Mouse (Mus musculus): Measurements from ENCODE around the gene Gm20388. TPM values are rescaled to one million over a fixed set of nuclear protein-coding genes. Genes with fewer than 3 reads are reported as not detected.

Gm20388 gene
- polyA plus RNA-seq, 1 experiment from 2014 or later, result not detected

DNA sequence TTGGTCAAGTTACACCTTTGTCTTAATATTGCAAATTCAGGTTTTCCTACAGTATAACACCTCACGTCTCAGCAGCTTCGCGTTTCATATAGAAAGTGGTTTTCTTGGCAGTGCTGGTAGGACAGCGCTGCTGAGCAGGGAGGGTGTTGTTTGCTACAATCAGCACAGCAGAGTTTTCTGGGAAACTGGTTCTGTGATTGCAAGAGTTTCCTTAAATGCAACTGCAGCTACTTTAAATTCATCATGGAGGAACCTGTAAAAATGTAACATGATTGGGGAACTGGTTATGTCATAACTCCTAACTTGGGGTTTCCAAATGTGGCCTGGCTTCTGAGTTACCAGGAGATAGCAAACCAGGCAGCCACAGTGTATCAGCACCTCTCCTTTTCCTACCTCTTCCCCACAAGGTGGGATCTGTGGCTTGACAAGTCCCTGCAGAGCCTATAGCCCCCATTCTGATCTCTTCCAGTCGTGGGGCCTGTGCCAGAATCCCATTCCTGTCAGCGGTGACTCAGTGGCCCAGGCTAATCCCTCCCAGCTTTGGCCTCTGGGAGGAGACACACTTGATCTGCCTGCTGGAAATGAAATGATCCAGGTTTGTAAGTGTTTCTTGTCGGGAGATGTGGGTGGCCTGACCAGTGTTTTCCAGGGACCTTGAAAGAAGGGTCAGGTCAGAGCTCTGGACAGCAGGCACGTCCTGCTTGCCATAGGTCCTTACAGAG lies 2109.6 kb downstream of the Gm20388 start:
- 71% methylated on average over 8 of the region's 8 CpGs for WGBS
- no peak overlapping the region for H3K4me3 ChIP-seq (ENCODE audit: low read depth, low read length)
- TF ChIP-seq CTCF (IDR thresholded peaks at IDR 0.05; ENCODE audit: low read depth), result no peak
- no peak for TF ChIP-seq EP300 (optimal IDR thresholded peaks at IDR 0.05)
- H3K9me3 ChIP-seq (ENCODE audit: control insufficient read depth, low read length), result no peaks in the 10 kb centered on the region
- no peak overlapping the region for H3K4me2 ChIP-seq (replicated peaks; ENCODE audit: low read depth)
- DNase-seq (ENCODE audit: low spot score), result no peak
- no peak for ATAC-seq (ENCODE audit: low FRiP score, low TSS enrichment)
- H3K9ac ChIP-seq (ENCODE audit: low read length), result 0 out of 2 replicates have a peak overlapping the region, but pooled peaks have one; percentile 4
- H3K27me3 ChIP-seq (ENCODE audit: control insufficient read depth, insufficient read depth, low read length), result no peaks in the 10 kb centered on the region
- peaks cover 2% of the 10 kb centered on the region; the same call in 1 of the 2 replicates for H3K36me3 ChIP-seq (ENCODE audit: control insufficient read depth, insufficient read depth, low read length)
- no peaks in the 10 kb centered on the region for H3K4me1 ChIP-seq (replicated peaks; ENCODE audit: control insufficient read depth, insufficient read depth)
- H3K27ac ChIP-seq (replicated peaks), result no peak overlapping the region

DNA sequence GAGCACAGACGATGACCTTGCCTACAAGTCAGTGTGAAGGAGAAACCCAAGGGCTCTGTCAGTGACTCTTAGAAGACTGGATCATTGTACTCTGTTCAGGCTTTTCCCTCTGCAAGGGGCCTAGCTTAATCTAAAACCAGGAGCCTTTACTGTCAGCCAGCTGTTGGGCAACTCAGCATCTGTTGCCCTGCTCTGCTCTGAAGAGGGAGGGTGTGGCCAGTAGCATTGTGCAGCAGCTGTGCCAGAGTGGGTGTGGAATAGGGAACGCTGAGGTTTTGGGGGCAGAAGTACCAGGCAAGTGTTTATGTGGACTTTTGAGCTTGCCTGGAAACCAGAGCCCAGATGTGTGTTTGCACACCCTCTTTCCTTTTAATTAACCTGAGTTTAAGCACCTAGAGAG lies 2111.1 kb downstream of the Gm20388 start:
- no peaks in the 10 kb centered on the region for H3K4me1 ChIP-seq (replicated peaks; ENCODE audit: control insufficient read depth, insufficient read depth)
- ATAC-seq (ENCODE audit: low FRiP score, low TSS enrichment) (no peak), DNase-seq (ENCODE audit: low spot score) (no peak)
- no peaks in the 10 kb centered on the region for H3K9me3 ChIP-seq (ENCODE audit: control insufficient read depth, low read length)
- no peaks in the 10 kb centered on the region for H3K27me3 ChIP-seq (ENCODE audit: control insufficient read depth, insufficient read depth, low read length)
- no peak overlapping the region for H3K4me2 ChIP-seq (replicated peaks; ENCODE audit: low read depth)
- no peak overlapping the region for H3K9ac ChIP-seq (ENCODE audit: low read length)
- H3K36me3 ChIP-seq (ENCODE audit: control insufficient read depth, insufficient read depth, low read length), result peaks cover 8% of the 10 kb centered on the region
- H3K4me3 ChIP-seq (ENCODE audit: low read depth, low read length), result no peak overlapping the region
- no peak overlapping the region for H3K27ac ChIP-seq (replicated peaks)
- TF ChIP-seq CTCF (IDR thresholded peaks at IDR 0.05; ENCODE audit: low read depth) (no peak), EP300 (optimal IDR thresholded peaks at IDR 0.05) (no peak)
- 58% methylated on average over 2 of the region's 2 CpGs for WGBS

- H3K4me2 ChIP-seq (replicated peaks; ENCODE audit: low read depth), result no peak overlapping the region
- H3K4me3 ChIP-seq (ENCODE audit: low read depth, low read length), result no peak overlapping the region
- H3K27me3 ChIP-seq (ENCODE audit: control insufficient read depth, insufficient read depth, low read length), result no peaks in the 10 kb centered on the region
- no peaks in the 10 kb centered on the region for H3K9me3 ChIP-seq (ENCODE audit: control insufficient read depth, low read length)
- no peaks in the 10 kb centered on the region for H3K4me1 ChIP-seq (replicated peaks; ENCODE audit: control insufficient read depth, insufficient read depth)
- ATAC-seq (ENCODE audit: low FRiP score, low TSS enrichment) (no peak), DNase-seq (ENCODE audit: low spot score) (no peak)
- no peak overlapping the region for H3K27ac ChIP-seq (replicated peaks)
- no peak overlapping the region for H3K9ac ChIP-seq (ENCODE audit: low read length)
- WGBS, result 76% methylated on average over 6 of the region's 6 CpGs
- TF ChIP-seq EP300 (optimal IDR thresholded peaks at IDR 0.05) (no peak), CTCF (IDR thresholded peaks at IDR 0.05; ENCODE audit: low read depth) (no peak)
- H3K36me3 ChIP-seq (ENCODE audit: control insufficient read depth, insufficient read depth, low read length), result peaks cover 8% of the 10 kb centered on the region
These were observed 2111.6 kb downstream of the Gm20388 start for GRCm38 (mm10) chr8:122022274-122022673.

DNA sequence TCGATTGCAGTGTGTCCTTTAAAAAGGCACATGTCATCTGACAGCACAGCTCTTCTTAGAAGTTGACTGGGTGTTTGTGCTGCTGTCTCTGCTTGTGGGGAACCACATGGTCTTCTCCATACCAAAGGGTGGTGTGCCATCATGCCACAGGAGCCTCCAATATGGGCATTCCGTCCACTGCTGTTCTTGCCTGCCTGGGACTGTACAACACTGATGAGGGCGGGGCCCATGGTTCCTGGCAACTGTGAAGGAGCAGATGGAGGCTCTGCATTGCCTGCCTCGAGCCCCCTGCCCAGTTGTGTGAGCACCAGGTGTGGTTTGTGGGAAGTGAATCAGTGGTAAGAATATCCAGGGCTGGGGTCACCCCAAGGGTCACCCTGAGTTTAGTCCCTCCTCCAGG lies 2112.1 kb downstream of the Gm20388 start:
- no peaks in the 10 kb centered on the region for H3K9me3 ChIP-seq (ENCODE audit: control insufficient read depth, low read length)
- H3K4me1 ChIP-seq (replicated peaks; ENCODE audit: control insufficient read depth, insufficient read depth), result no peaks in the 10 kb centered on the region
- H3K27ac ChIP-seq (replicated peaks), result no peak overlapping the region
- ATAC-seq (ENCODE audit: low FRiP score, low TSS enrichment) (no peak), DNase-seq (ENCODE audit: low spot score) (no peak)
- H3K4me2 ChIP-seq (replicated peaks; ENCODE audit: low read depth), result no peak overlapping the region
- 73% methylated on average over 4 of the region's 4 CpGs for WGBS
- H3K9ac ChIP-seq (ENCODE audit: low read length), result no peak overlapping the region
- no peaks in the 10 kb centered on the region for H3K27me3 ChIP-seq (ENCODE audit: control insufficient read depth, insufficient read depth, low read length)
- peaks cover 8% of the 10 kb centered on the region for H3K36me3 ChIP-seq (ENCODE audit: control insufficient read depth, insufficient read depth, low read length)
- no peak overlapping the region for H3K4me3 ChIP-seq (ENCODE audit: low read depth, low read length)
- TF ChIP-seq EP300 (optimal IDR thresholded peaks at IDR 0.05) (no peak), CTCF (IDR thresholded peaks at IDR 0.05; ENCODE audit: low read depth) (no peak)

DNA sequence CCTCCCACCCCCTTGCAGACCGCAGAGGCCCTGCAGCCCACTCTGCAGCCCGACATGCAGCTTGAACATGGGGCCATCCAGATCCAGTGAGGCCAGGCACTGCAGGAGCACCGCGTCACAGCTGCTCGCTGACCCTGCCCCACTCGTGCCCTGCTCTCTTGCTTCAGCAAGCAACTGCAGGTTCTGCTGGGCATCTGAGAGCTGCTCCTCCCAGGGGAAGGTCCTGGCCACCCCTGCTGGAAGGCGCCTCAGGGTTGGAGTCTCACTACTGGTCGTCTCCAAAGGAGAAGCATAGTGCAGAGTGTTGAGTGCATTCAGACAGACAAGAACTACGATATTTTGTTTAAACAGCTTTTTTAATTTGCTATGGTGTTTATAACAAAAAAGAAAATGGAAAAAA lies 2114.9 kb downstream of the Gm20388 start:
- ATAC-seq (ENCODE audit: low FRiP score, low TSS enrichment), result no peak
- 89% methylated on average over 9 of the region's 9 CpGs for WGBS
- TF ChIP-seq CTCF (IDR thresholded peaks at IDR 0.05; ENCODE audit: low read depth), result no peak
- TF ChIP-seq EP300 (optimal IDR thresholded peaks at IDR 0.05), result no peak
- Histone ChIP-seq H3K4me1 (replicated peaks; ENCODE audit: control insufficient read depth, insufficient read depth) (no peaks in the 10 kb centered on the region), H3K4me2 (replicated peaks; ENCODE audit: low read depth) (no peak overlapping the region), H3K27me3 (ENCODE audit: control insufficient read depth, insufficient read depth, low read length) (no peaks in the 10 kb centered on the region), H3K27ac (replicated peaks) (no peak overlapping the region), H3K4me3 (ENCODE audit: low read depth, low read length) (no peak overlapping the region), H3K9ac (ENCODE audit: low read length) (no peak overlapping the region), H3K36me3 (ENCODE audit: control insufficient read depth, insufficient read depth, low read length) (peaks cover 8% of the 10 kb centered on the region), H3K9me3 (ENCODE audit: control insufficient read depth, low read length) (no peaks in the 10 kb centered on the region)
- no peak for DNase-seq (ENCODE audit: low spot score)

GRCm38 (mm10) chr8:122028116-122028515 lies 2117.5 kb downstream of the Gm20388 start:
- H3K9me3 ChIP-seq (ENCODE audit: control insufficient read depth, low read length), result no peaks in the 10 kb centered on the region
- H3K4me1 ChIP-seq (replicated peaks; ENCODE audit: control insufficient read depth, insufficient read depth), result no peaks in the 10 kb centered on the region
- ATAC-seq (ENCODE audit: low FRiP score, low TSS enrichment), result no peak
- DNase-seq (ENCODE audit: low spot score), result no peak
- no peak overlapping the region for H3K9ac ChIP-seq (ENCODE audit: low read length)
- TF ChIP-seq EP300 (optimal IDR thresholded peaks at IDR 0.05) (no peak), CTCF (IDR thresholded peaks at IDR 0.05; ENCODE audit: low read depth) (no peak)
- no peak overlapping the region for H3K4me2 ChIP-seq (replicated peaks; ENCODE audit: low read depth)
- H3K27me3 ChIP-seq (ENCODE audit: control insufficient read depth, insufficient read depth, low read length), result no peaks in the 10 kb centered on the region
- H3K27ac ChIP-seq (replicated peaks), result no peak overlapping the region
- 67% methylated on average over 4 of the region's 4 CpGs for WGBS
- no peak overlapping the region for H3K4me3 ChIP-seq (ENCODE audit: low read depth, low read length)
- peaks cover 8% of the 10 kb centered on the region for H3K36me3 ChIP-seq (ENCODE audit: control insufficient read depth, insufficient read depth, low read length)
